Mouse (Mus musculus) heart, adult 11 months (tissue): ENCODE measurements at regions not wholly inside any gene's neighbourhood (a gene's known extent, or its start where the extent isn't known, plus 50 kb on each side); places are given as distances from the start of the nearest gene placed in this dataset.
A peak's percentile ranks its signal among the peaks of the same experiment; 100 is the strongest.

ENCODE experiments used
- DNase-seq: peaks from one replicate; pipeline ENCODE4 v3.0.0; 2022

DNA sequence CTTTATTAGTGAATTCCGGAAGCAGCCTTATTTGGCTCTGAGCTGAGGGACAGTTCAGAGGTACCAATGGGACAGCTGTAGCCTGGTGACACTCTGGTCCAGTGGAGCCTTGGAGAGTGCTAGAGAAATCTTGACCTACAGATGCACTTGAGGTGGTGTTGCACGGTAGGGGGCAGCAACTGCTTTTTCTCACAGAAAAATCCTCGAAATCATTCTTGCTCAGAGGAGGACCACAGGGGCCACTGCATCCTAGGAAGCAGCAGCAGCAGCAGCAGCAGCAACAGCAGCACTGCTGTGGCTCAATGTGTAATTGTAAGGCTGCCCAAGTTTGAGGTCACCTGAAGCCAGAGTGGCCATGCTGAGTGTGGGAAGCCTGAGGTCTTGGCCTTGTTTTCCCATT lies 299.7 kb upstream of the Ppp2r3a start:
- DNase-seq = no peak

DNA sequence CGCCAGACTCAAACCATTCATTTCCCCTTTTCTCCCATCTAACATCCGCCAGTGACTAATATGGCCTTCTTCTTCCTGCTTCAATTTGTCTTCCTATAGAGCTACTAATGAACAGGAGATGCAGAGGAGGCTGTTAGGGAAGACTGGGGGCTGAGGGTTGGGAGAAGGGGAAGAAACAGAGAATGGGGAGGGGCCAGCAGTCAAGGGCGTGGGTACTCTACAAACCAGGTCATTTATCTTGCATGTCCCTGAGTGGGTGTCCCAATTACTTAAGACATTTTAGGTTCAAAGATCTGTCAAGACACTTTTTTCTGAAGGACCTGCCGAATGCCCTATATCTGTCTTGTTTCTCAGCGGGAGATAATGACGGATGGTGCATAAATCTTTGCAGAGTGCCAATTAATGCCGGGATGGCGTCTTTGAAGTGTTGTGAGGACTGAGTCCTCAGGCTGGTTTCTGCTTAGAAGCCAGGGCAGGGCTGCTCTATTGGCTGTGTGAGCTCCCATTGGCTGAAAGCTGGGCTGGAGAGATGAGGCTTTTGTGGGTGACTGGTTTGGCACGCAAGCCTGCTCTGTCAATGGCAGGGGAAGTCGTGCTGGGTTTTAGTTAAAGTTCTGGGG lies 294.7 kb upstream of the Ppp2r3a start:
- DNase-seq = no peak

DNA sequence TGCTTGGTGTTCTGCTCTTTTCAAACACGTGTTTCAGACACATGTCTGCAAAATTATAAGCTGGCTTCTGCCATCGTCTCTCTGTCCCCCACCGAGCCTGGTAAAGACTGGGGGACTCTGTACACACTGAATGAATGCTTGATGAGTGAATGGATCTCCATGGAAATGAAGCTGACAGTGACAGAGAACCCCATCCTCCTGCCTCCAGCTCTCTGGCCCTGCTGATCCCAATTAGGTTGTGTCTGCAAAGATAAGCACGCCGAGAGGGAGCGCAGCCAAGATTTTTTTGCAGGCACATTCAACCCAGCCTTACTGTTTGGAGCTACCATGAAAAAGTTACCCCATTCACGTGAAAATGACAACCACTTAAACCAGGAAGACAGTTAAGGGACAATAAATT lies 266.5 kb upstream of the Ppp2r3a start:
- DNase-seq = no peak

DNA sequence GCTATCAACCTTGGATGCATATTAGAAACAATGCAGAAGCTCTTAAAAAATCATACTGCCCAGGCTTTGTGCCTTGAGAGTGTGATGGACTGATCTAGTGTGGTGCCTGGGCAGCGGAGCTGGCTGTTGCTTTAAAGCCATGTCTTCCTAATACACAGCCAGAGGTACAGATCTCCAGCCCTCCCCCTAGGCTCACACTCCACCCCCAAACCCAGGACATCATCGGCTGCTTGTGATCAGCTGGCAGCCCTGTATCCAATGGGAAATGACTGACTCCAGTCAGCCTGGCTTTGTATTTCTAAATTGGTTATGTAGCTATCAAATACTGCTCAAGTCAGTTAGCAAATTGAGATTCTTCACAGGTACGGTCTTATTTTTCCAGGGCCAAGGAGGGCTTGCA lies 259.2 kb upstream of the Ppp2r3a start:
- DNase-seq = no peak

DNA sequence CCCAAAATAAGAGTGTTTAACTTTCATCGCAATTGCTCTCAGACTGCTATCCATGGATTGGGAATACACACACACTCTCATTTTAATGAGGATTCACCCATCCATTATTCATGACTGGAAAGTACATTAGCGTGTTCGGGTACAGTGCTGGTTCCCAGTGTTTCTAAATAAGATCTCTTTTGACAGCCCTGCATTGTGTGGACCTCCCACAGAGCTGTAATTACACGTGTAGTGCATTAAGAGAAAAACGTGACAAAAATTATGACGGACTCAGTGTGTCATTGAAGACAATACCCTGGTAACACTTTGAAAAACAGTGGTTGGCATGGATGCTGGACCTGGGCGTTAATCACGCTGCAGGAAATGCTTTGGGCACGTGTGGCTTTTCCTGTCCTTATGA lies 257.6 kb upstream of the Ppp2r3a start:
- DNase-seq = no peak

DNA sequence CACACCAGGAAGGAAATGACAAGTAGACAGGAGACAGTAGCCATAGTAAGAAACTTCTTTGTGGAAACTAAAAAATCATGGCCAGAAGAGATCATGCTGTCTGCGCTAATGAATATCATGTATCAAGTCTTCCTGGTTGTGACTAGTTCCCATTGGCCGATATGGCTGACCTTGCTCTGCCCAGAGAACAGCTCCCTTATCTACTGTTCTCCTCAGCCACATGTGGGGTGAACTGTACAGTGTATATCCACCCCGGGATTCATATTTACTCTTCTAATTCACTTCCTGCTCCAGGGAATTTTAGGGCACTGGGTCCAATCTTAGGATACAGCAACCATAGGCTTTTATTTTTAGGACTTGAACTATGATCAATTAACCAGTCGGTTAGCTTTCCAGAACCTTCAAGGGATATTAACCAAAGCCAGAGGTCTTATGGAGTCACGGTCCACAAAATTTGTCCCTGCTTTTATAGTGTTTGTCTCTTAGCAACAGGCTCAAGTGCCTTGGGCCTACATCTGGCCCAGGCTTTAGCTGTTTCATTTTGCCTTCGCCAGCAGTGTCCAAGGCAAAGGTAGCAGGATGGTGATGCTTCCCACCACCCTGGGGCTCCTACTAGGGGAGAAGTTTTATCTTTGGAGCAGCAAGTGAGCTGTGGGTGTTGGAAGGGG lies 255.6 kb upstream of the Ppp2r3a start:
- DNase-seq = no peak

DNA sequence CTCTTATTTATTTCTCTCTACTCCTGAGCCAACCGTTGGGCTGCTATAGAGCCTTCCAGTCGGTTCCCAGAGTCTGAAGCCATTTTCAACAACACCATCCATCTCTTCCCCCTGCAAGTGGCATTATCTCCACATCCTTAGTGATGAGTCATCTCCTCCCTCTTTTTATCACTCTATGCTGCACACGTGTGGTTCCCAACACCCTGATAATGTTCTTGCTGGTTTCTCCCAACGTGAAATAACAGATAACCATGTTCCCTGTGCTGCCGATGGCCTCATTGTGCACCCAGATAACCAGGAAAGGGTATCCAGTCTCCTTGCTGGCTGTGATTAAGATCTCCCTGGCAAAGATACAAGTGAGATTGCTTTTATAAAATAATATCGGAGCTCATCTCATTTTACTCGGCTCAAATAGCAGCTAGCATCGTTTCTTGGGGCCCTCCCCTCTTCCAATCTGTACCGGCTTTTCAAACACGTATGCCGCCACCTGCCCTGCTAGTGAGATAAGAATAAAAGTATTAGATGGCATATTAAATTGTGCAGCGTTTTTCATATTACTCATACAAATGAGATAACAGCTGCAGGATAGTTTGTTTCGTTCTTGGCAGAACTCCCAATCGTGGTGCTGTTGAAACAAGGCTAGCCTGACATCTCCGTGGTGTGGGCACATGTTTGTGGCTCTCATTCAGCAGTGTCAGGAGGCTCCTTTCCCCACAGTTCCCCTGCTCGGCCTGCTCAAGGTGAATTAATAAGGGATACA lies 250.3 kb upstream of the Ppp2r3a start:
- peak; percentile 67 for DNase-seq

DNA sequence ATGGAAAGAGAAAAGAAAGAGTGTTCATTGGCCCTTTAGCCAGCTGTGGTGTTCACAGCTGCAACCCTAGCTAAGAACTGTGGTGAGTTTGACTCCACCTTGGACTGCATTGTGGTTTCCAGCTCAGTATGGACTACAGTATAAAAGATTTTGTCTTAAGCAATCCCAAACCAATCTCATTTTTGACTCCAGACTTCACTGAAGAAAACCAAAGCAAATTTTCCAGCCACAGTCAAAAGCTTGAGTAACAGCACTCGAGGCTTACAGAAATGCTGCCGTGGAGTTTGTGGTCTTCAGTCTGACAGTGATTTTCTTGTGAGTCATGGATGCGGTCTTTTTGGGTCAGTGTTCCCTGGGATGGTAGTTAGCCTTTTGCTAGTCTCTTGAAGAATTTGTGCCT lies 249.4 kb upstream of the Ppp2r3a start:
- DNase-seq = peak; percentile 16

DNA sequence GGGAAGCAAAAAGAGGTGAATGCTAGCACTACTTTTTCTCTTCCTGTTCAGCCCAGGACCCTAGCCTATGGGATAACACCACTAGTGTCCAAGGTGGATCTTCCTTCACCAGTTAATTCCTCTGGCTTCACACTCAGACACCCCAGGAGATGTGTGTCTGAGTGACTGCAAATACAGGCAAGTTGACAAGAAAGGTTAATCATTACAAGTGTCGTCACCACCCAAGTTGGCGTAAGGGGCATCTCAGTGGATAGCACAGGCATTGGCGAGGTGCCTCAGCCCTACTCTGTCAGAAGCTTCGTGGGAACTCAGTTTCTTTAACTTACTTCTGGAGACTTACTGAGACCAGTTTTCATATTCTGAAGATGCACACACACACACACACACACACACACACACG lies 247.1 kb upstream of the Ppp2r3a start:
- DNase-seq = peak; percentile 79

DNA sequence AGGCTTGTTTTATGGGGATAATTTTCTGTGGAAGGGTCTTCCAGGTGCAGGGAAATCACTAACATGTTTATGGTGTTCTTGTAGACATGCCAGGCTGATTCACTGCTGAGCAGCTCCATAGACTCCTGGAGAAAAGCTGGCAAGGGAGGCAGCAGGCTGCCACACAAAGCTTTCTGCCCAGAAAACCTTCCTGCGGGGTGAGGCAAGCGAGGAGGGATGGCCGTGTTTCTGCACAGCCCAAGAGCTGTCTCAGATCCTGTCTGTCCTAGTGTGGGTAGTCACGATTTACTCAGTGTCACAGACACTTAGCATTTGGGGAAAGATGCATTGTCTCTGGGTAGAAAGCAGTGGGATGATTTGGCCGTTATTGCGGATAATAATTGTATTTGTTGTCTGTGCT lies 244.2 kb upstream of the Ppp2r3a start:
- peak; percentile 21 for DNase-seq

DNA sequence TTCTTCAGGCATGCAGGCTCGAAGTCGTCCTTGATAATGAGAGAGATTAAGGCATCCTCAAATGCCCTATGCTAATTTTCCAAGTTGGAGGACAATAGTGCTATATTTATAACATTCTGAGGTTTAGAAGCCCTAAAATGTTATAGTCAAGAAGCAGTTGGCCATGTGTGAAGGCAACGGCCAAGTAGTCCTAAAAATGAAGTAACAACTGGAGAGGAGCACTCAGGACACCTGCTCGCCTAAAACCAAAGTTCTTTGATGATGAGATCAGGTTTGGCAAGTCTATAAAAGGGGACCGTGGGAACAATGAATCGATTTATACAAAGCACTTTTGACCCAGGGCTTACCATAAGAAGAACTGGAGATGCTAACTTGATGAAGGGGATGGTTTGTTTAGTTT lies 237.4 kb upstream of the Ppp2r3a start:
- DNase-seq = no peak

DNA sequence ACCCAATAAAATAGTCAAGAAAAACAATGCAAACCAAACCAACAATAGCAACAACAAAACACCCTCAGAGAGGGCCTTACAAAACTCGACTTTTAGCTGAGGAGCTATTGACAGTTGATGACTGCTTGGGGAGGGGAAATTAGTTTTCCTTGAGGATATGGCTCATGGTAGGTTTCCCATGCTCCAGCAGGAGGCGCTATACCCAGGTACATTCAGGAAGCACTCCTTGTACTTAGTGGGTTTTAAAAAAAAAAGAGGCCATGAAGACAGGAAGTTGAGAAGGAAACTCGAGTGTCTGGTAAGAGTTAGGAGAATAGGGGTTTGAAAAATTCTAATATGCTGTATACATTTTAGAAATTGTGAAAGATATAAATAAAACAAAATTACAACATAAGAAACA lies 224.6 kb upstream of the Ppp2r3a start:
- no peak for DNase-seq

DNA sequence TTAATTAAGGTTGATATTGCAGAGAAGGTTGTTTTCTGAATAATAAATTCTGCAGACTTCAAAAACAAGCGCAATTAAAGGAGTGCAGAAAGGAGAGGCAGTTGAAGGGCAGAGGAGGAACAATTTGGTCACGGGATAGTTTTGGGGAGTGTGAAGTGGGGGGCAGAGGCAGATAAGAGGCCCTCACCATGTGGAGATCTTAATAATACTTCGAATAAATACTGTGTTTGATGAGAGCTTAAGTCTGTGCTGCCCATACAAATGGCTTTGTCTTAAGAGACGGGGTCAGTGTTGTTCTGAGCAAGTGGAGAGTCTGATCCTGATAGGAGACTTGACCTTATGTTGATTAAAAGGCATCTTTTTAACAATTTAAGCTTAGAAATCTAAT lies 221.5 kb upstream of the Ppp2r3a start:
- DNase-seq = no peak

DNA sequence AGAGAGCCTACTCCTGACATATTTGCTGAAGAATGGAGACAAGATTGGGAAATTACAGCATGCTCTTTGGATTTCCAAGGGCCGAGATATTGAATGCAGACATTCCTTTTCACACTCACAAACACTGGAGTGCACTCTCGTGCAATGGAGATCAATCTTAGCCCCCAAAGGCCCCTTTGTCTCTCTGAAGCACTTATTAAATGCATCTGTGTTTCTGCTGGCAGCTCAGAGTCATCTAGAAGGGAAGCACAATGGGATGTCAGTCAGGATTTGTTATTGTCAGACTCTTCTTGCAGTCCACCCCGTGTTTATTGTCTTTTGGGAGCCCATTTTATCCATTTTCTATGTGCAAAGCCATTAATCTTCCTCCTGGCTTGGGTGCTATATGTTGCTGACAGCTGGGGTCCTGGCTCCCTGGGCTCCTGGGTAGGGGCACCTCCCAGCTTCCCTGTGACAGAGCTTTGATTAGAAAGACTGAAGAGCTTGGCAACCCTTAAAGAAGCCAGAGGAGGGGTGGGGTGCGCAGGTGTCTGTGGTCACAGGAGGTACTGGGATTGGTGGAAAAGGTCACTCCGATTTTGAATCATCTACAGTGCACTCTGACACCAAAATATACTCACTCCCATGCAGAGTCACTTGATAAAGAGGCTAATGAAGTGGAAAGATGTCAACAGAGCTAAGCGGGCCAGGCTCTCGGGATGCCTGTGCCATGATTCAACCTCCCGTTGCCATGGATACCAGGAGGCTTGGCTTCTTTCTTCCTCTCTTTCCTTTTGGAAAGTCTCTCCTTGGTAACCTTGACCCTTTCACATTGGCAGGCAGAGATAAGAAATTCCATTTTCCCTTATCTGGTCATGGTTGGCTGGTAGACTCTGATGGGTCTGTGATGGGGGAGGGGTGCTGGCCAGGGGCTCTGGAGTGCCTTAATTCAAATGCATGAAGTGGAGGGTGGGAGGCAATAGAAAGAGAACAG lies 220.8 kb upstream of the Ppp2r3a start:
- DNase-seq = peak; percentile 92

DNA sequence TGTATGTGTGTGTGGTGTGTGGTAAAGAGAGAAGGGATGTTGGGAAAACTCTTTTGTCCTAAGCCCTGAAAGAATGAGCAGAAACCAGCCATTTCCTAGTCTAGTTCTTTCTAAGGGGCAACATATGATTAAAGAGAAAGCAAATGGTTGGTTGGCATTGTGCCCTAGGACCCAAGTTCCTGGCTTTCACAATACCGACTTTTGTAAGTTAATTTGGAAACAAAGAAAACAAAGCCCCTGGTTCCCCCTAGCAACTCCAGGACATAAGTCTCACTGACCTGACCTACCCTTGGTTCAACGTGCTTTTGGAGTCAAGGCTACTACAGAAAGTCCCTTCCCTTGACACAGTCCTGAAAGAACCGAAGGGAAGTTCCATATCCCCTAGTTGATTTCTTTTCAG lies 220.1 kb upstream of the Ppp2r3a start:
- DNase-seq = no peak

DNA sequence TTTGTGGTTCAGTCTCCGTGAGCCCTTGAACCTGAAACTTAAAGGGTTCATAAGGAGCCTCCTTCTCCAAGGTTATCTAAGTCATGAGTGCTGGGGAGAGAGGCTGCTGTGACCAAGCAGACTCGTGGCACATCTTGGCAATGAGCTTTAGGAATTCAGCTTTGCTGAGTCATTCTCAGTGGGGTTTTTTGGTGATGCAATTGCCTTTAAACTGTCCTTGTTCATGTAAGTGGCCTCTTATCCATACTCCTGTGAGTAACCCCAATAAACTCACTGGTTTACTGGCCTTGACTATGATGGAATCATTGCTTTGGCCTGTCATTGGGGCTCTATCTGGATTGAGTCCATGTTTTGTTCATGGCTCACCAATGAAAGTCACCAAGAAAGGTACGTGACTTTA lies 218.2 kb upstream of the Ppp2r3a start:
- DNase-seq = no peak

DNA sequence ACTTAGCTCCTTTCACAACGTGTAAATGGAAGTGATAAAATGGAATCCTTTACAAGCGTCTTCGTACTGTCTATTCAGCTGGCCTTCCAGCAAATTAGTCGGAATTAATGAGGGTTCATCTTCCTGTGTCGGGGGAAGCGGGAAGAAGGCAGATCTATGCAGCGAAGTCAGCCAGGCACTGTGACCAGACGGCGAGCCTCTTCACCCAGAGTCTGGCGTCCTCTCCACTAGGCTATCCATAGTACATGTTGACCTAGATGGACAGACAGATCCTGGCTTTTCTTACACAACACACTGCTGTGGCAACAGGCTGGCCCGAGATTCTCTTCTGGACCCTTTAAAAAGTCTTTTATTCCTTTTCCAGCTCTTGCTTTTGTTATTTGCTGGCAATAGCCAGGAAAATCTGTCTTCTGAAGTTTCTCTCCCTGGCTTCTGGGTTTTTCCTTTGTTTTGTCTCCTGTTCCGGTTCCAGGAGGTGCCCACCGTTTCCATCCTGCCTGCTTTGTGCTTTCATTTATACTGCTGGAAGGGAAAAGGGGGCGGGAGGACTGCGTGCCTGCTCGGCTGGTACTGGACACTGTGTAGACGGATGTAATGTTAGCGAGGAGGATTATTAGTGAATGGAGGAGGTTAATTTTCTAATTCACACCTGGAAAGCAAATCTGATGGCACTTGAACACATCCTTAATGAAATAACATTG lies 213.3 kb upstream of the Ppp2r3a start:
- DNase-seq = peak; percentile 67

DNA sequence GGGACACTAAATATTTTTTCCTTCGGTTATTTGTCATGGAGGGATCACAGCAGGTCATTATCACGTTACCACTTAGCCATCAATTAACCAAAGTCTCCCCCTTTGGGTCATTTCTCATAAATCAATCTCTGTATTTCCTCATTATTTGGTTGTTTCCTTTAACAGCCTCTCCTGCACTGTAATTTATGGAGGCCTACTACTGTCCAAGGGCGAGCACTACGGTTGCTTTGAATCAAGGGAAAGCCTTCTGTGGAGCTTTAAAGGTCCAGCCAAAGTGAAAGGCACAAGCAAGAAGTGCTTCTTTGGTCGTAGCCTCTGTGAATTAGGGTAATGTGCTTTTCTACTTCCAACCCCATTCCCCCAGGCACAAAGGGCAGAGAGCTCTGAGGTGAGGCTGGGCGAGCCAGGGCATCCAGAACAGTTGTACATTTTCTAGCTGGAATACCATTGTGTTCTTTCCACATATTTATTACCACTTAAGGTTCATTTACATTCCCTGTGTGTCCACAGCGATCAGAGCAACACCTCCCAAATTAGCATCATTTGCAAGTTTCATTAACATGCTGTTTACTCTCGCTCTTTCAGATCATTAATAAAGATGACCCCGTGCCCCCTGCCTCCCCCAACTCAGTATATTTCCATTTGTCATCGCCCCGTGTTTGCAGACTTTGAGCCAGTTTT lies 207.5 kb upstream of the Ppp2r3a start:
- no peak for DNase-seq

DNA sequence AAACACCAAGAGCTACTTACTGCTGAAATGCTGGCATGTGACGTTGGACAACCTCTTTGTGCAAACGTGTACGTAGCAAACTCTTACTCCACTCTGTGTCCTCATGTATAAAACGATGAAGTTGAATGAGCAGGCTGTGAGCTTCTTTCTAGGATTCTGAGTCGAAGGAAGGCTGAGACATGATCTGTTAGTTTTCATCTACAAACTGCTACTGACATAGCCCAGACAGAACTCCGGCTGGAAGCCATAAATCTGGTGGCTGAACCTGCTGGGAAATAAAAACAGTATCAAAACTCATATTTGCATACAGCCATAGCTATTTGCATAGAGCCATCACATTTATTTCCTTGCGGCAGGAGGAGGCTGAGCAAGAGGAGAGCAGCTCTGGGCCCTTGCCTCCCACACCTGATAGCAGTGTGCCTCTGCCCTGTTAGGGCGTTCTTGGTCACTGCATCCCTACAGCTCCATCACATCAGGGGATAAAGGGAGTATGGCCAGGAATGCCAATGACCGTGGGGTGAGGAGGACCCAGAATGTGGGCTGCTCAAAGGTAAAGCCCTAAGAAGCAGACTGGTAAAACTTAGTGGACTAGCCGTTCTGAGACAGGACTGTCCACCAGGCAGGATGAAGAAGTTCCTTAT lies 206.8 kb upstream of the Ppp2r3a start:
- DNase-seq = no peak

DNA sequence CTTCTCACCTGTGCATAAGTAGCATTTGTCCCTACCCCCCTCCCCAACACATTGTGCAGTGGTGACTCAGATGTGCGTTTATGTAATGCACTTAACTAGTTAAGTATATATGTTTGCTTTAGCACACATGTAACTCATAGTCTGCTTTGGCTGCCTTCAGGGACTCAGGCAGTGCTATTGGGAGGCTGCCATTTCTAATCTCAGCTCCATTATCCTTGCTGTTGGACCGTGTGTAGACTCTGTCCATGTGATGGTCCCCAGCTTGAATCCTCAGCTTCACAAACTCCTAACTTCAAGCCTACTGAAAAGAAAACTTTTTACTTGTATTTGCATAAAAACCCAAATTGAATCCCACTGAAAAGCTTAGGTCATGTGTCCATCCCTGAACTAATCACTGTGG lies 194.7 kb upstream of the Ppp2r3a start:
- DNase-seq = peak; percentile 92

DNA sequence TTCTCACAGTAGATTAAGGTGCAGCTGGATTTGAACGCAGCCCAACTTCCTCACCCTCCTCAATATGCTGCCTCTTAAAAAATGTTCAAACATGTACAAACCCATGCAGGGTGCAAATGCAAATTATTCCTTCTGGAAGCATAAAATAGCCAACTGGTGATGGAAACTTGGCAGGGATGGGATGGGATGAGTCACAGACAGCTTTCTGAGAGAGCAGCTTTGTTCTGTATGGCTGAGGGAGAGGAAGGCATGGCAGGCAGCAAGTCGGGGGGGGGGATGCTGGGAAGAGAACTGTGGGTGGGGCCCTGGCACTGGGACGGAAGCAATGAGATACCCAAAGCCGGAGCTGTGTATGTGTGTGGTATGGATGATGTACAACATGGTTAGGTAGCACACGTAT lies 194.2 kb upstream of the Ppp2r3a start:
- peak; percentile 96 for DNase-seq
